Mouse (Mus musculus) myocyte (in vitro differentiated cells): ENCODE results near the gene Grk5. TPM values are rescaled to one million over a fixed set of nuclear protein-coding genes. Genes with fewer than 3 reads are reported as not detected.

Experiments used
- H3K27me3 ChIP-seq: one replicate; pipeline ENCODE4 v1.6.1; 2011; ENCODE audit not compliant: control insufficient read depth, insufficient read depth, insufficient read length
- H3K36me3 ChIP-seq: one replicate; pipeline ENCODE4 v1.6.1; 2011; ENCODE audit not compliant: control insufficient read depth, insufficient read depth
- H3K4me2 ChIP-seq: one replicate; pipeline ENCODE4 v1.6.1; 2011; ENCODE audit warnings: low read depth, control low read depth
- H3K4me3 ChIP-seq: one replicate; pipeline ENCODE4 v1.5.1; 2011; ENCODE audit warnings: mild to moderate bottlenecking, control low read depth, moderate library complexity
- H3K79me2 ChIP-seq: one replicate; pipeline ENCODE4 v1.6.1; 2011; ENCODE audit not compliant: control insufficient read depth, insufficient read depth
- H3ac ChIP-seq: one replicate; pipeline ENCODE4 v1.6.1; 2011; ENCODE audit not compliant: control insufficient read depth, insufficient read length
- CEBPB ChIP-seq: IDR thresholded peaks from 2 replicates; pipeline ENCODE4 v1.6.1; 2011; ENCODE audit warnings: mild to moderate bottlenecking, moderate library complexity; ENCODE audit not compliant: poor library complexity, insufficient read depth, severe bottlenecking
- E2F4 ChIP-seq: IDR thresholded peaks from one replicate; pipeline ENCODE4 v1.6.1; 2011; ENCODE audit warnings: mild to moderate bottlenecking, control low read depth, moderate library complexity; ENCODE audit not compliant: insufficient read depth
- MAX ChIP-seq: IDR thresholded peaks from one replicate; pipeline ENCODE4 v1.6.1; 2011; ENCODE audit warnings: low read depth, mild to moderate bottlenecking, control low read depth
- MYOD1 ChIP-seq, 3 experiments: IDR thresholded peaks; one replicate each; pipeline ENCODE4 v1.6.1; 2011; ENCODE audit warnings: control low read depth in 2 of 3, low read depth in 2 of 3, mild to moderate bottlenecking in 2 of 3, moderate library complexity in 1 of 3; ENCODE audit not compliant: insufficient read length in 2 of 3, control insufficient read depth in 1 of 3
- MYOG ChIP-seq, 3 experiments: IDR thresholded peaks; one replicate each; pipeline ENCODE4 v1.6.1; 2011; ENCODE audit warnings: control low read depth in 2 of 3, low read depth in 2 of 3, mild to moderate bottlenecking in 2 of 3; ENCODE audit not compliant: insufficient read length in 2 of 3, control insufficient read depth in 1 of 3, insufficient read depth in 1 of 3
- POLR2A ChIP-seq: IDR thresholded peaks from one replicate; pipeline ENCODE4 v1.6.1; 2011; ENCODE audit warnings: low read depth, mild to moderate bottlenecking, control low read depth, moderate library complexity; ENCODE audit not compliant: insufficient read length
- POLR2AphosphoS2 ChIP-seq: IDR thresholded peaks from one replicate; pipeline ENCODE4 v1.6.1; 2011; ENCODE audit warnings: low read depth, control low read depth; ENCODE audit not compliant: insufficient read length
- REST ChIP-seq: IDR thresholded peaks from one replicate; pipeline ENCODE4 v1.6.1; 2011; ENCODE audit warnings: mild to moderate bottlenecking, control low read depth, moderate library complexity; ENCODE audit not compliant: insufficient read depth, insufficient read length
- SRF ChIP-seq: IDR thresholded peaks from one replicate; pipeline ENCODE4 v1.6.1; 2011; ENCODE audit warnings: low read depth; ENCODE audit not compliant: control insufficient read depth, insufficient read length
- TCF12 ChIP-seq: IDR thresholded peaks from one replicate; pipeline ENCODE4 v1.6.1; 2011; ENCODE audit warnings: mild to moderate bottlenecking, control low read depth; ENCODE audit not compliant: poor library complexity, insufficient read depth, severe bottlenecking
- TCF3 ChIP-seq: IDR thresholded peaks from one replicate; pipeline ENCODE4 v1.6.1; 2011; ENCODE audit warnings: low read depth, control low read depth; ENCODE audit not compliant: insufficient read length
- USF1 ChIP-seq: IDR thresholded peaks from one replicate; pipeline ENCODE4 v1.6.1; 2011; ENCODE audit warnings: low read depth, mild to moderate bottlenecking, control low read depth, moderate library complexity
- polyA plus RNA-seq: library from polyadenylated mRNA; unstranded; fragments of >200 nt; fragmentation: generic; extraction: Trizol; gene quantifications from one replicate; pipeline ENCODE4 v1.2.1, GENCODE M21; 2012; ENCODE audit warnings: missing spikeins

The Grk5 gene
- polyA plus RNA-seq, 1 experiment, result 4.0 TPM

DNA sequence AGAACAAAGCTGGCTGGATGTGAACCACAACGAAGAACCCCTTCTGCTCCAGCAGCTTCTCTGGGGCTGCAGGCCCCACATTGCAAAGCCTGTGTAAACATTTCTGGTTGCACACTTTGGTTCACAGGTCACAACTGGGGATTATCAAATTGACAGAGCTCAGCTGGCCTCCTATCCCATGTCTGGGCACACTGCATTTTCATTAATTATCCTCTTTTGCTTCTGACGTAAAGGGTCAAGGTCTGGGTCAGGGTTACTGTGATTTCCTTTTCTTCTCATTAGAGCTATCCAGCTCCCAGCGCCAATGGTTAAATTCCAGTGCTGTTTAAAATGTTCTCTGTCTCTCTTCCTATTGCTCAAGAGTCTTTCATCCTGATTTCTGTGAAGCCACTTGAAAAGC, 168.0 kb downstream of the Grk5 start:
- Histone ChIP-seq H3K36me3 (no peaks in the 10 kb centered on the region), H3K4me3 (no peak overlapping the region), H3K27me3 (no peaks in the 10 kb centered on the region), H3ac (no peak overlapping the region), H3K79me2 (no peaks in the 10 kb centered on the region), H3K4me2 (no peak overlapping the region)
- TF ChIP-seq MAX (no peak), E2F4 (no peak), MYOD1 (IDR thresholded peaks at IDR 0.05; ENCODE audit: control insufficient read depth in 1 of 3, insufficient read length in 2 of 3, low read depth in 2 of 3) (no peak), TCF3 (no peak), SRF (no peak), POLR2AphosphoS2 (no peak), CEBPB (no peak), USF1 (no peak), POLR2A (no peak), REST (no peak), TCF12 (no peak), MYOG (IDR thresholded peaks at IDR 0.05; ENCODE audit: control insufficient read depth in 1 of 3, insufficient read depth in 1 of 3, insufficient read length in 2 of 3, low read depth in 2 of 3) (no peak)

DNA sequence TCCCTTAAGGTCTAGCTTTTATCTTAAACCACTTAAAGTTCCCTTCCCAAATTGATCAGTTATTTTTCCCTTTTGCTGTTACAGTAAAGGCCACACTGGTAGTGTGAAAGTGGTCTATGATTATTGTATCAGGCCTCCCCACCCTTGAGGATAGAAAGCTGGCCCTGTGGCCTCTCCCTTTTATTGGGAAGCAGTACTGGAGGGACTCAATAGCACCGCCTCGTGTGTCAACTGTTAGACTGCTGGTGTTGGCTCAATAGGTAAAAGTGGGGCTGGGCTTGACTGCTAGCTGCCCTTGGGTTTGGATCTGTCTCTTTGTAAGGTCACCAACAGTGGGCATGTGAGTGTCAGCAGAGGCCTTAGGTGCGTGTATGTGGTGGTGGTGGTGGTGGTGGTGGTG, 174.8 kb downstream of the Grk5 start:
- Histone ChIP-seq H3K4me3 (no peak overlapping the region), H3ac (no peak overlapping the region), H3K4me2 (no peak overlapping the region), H3K79me2 (no peaks in the 10 kb centered on the region), H3K27me3 (no peaks in the 10 kb centered on the region), H3K36me3 (no peaks in the 10 kb centered on the region)
- TF ChIP-seq MYOG (IDR thresholded peaks at IDR 0.05; ENCODE audit: control insufficient read depth in 1 of 3, insufficient read depth in 1 of 3, insufficient read length in 2 of 3, low read depth in 2 of 3) (no peak), SRF (no peak), POLR2AphosphoS2 (no peak), E2F4 (no peak), TCF12 (no peak), MYOD1 (IDR thresholded peaks at IDR 0.05; ENCODE audit: control insufficient read depth in 1 of 3, insufficient read length in 2 of 3, low read depth in 2 of 3) (no peak), TCF3 (no peak), MAX (no peak), USF1 (no peak), REST (no peak), CEBPB (no peak)

DNA sequence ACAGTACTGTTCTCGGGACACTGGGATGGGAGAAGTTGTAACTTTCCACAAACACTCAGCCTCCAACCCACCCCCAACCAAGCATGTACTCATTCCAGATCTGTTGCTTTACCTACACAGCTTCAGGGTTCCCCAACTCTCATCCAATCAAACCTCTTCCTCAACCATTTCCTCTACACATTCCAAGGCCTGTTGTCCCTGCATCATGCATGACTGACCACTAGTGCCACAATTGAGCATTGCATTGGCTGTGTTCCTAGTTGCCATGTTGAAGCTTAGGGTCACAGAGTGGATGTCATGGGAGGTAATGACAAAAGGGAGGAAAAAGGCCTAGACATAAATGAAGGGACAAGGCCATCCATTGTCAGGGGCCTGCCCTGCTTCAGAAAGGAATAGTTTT, 175.5 kb downstream of the Grk5 start:
- H3K4me2 ChIP-seq, result no peak overlapping the region
- H3K36me3 ChIP-seq, result no peaks in the 10 kb centered on the region
- no peak overlapping the region for H3K4me3 ChIP-seq
- no peaks in the 10 kb centered on the region for H3K79me2 ChIP-seq
- H3ac ChIP-seq, result no peak overlapping the region
- TF ChIP-seq REST, result no peak
- TF ChIP-seq TCF3, result no peak
- no peak for TF ChIP-seq CEBPB
- no peak for TF ChIP-seq TCF12
- no peak for TF ChIP-seq MAX
- TF ChIP-seq E2F4, result no peak
- TF ChIP-seq SRF, result no peak
- TF ChIP-seq MYOD1 (IDR thresholded peaks at IDR 0.05; ENCODE audit: control insufficient read depth in 1 of 3, insufficient read length in 2 of 3, low read depth in 2 of 3), result no peak
- TF ChIP-seq POLR2AphosphoS2, result no peak
- H3K27me3 ChIP-seq, result no peaks in the 10 kb centered on the region

DNA sequence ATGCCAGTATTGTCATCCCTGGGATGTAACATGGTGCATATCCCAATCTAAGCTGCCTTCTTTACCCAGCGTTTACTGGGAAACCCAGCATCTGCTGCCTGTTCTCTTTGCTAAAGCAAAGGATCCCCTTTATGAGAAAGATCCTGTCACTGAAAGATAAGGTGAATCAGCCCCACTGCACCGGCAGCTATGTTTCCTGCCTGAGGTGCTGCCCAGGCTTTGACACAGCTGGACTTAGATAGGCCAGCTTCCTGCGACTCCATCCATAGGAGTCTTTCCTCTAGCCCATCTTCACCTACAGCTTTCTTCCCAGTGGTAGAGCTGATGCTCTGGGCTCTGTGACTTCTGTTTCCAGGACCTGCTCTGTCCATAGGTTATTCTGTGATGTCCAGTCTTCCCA, 189.1 kb downstream of the Grk5 start:
- Histone ChIP-seq H3ac (no peak overlapping the region), H3K4me3 (no peak overlapping the region), H3K36me3 (no peaks in the 10 kb centered on the region), H3K4me2 (no peak overlapping the region), H3K27me3 (no peaks in the 10 kb centered on the region), H3K79me2 (no peaks in the 10 kb centered on the region)
- TF ChIP-seq MAX, result no peak
- TF ChIP-seq POLR2AphosphoS2, result no peak
- no peak for TF ChIP-seq TCF3
- no peak for TF ChIP-seq CEBPB
- no peak for TF ChIP-seq MYOG (IDR thresholded peaks at IDR 0.05; ENCODE audit: control insufficient read depth in 1 of 3, insufficient read depth in 1 of 3, insufficient read length in 2 of 3, low read depth in 2 of 3)
- no peak for TF ChIP-seq E2F4
- no peak for TF ChIP-seq TCF12
- TF ChIP-seq MYOD1 (IDR thresholded peaks at IDR 0.05; ENCODE audit: control insufficient read depth in 1 of 3, insufficient read length in 2 of 3, low read depth in 2 of 3), result no peak
- no peak for TF ChIP-seq REST
- TF ChIP-seq USF1, result no peak
- TF ChIP-seq POLR2A, result no peak
- no peak for TF ChIP-seq SRF

DNA sequence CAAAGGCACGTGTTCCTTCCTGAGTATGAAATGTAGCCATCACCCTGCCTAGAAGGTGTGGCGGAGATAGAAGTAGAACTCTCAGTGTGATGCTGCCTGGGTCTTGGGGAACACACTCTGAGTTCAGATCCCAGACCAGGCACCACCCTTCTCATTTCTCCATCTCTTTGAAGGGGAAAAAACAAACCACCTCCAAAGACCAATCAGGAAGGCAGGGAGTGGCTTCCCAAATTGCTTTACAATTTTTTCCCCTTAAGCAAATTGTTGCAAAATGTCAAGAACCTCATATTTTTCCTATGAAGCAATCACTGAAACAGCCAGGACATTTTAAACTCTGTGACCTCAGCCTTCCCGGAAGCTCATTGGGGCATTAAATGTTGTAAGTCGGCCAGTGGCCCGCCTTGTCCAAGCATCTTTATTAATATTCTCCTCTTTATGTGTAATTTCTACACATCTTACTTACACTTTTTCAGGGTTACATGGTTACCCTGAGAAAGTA, 190.8 kb downstream of the Grk5 start:
- H3ac ChIP-seq, result no peak overlapping the region
- H3K27me3 ChIP-seq, result no peaks in the 10 kb centered on the region
- TF ChIP-seq POLR2A (no peak), MYOD1 (IDR thresholded peaks at IDR 0.05; ENCODE audit: control insufficient read depth in 1 of 3, insufficient read length in 2 of 3, low read depth in 2 of 3) (no peak), USF1 (no peak), TCF3 (no peak), CEBPB (no peak), POLR2AphosphoS2 (no peak), TCF12 (no peak), E2F4 (no peak), MYOG (IDR thresholded peaks at IDR 0.05; ENCODE audit: control insufficient read depth in 1 of 3, insufficient read depth in 1 of 3, insufficient read length in 2 of 3, low read depth in 2 of 3) (no peak), SRF (no peak), REST (no peak), MAX (no peak)
- no peak overlapping the region for H3K4me3 ChIP-seq
- H3K36me3 ChIP-seq, result no peaks in the 10 kb centered on the region
- no peaks in the 10 kb centered on the region for H3K79me2 ChIP-seq
- no peak overlapping the region for H3K4me2 ChIP-seq
